Mouse (Mus musculus): ENCODE data around the gene Srd5a1. TPM values are rescaled to one million over a fixed set of nuclear protein-coding genes. Genes with fewer than 3 reads are reported as not detected.

Srd5a1 gene
- polyA plus RNA-seq, 1 experiment = 13.7 TPM

DNA sequence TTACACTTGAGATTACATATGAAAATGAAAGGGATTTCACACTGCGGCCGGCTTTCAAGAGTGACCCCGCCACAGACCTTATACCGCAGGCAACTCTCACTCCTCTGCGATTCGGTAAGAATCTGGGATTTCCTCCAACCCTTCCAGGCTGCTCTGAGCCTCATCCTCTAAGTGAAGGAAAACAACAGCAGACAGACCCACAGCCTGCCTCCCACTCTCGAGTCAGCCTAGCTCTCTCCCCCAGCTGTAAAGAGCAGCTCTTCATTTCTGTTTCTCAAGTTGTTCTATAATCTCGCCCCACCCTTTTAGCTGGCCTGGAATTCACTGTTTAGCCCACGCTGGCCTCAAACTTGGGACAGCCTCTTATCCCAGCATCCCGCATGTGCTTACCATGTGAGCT lies 69.5 kb downstream of the Srd5a1 start:
- no peak for DNase-seq (ENCODE audit: low read depth)

DNA sequence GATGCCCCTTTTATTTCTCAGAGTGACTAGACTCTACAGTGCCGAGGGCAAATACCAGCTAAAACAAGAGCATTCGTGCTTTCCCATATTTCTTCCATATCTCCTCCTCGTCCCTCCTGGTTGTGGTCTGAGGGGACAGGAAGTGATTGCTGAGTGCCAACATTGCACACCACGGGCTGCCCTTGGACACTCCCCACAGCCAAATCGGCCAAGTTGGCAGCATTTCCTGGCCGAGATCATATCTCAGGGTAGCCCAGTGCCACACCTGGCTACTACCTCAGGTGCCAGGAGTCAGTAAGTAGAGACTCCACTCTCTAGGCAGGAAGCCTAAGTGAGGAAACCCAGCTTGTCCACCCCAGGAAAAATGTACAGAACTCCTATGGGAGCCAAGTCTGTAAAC lies 70.0 kb downstream of the Srd5a1 start:
- DNase-seq (ENCODE audit: low read depth) = no peak

DNA sequence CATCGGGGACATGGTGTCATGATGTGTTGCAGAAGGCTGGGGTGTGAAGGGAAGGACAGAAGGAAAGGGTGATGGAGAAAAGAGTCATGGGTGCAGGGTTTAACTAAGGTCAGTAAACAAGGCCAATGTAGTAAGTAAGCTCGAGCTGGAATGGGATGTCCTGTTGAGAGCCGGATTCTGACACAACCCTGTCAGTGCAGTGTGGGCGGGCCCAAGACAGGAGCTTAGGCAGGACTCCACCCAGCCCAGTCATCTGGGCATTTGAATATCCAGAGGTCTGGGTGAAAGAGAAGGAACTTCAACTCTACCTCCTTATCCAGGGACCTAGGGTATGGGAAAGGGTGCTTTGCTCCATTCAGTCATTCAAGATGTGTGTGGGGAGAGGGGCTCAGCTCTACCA lies 72.9 kb downstream of the Srd5a1 start:
- DNase-seq (ENCODE audit: low read depth) = no peak

DNA sequence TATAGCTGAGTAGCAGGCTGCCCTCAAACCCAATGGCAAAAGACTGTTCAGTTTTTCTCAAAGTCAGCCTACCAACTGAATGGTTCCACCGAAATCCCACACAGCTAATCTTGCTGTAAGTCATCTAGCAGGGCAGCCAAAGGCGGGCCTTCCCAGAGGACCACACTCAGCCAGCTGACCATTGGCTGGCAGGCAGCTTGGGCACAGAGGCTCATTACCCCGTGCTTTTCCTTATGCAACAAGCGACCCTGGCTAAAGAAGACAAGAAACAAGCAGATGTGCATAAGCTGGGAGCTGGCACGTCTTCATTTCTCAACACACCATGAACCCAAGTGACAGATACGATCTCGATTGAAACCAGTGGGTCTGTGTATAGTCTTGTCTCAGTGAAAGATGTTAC lies 73.9 kb downstream of the Srd5a1 start:
- no peak for DNase-seq (ENCODE audit: low read depth)

DNA sequence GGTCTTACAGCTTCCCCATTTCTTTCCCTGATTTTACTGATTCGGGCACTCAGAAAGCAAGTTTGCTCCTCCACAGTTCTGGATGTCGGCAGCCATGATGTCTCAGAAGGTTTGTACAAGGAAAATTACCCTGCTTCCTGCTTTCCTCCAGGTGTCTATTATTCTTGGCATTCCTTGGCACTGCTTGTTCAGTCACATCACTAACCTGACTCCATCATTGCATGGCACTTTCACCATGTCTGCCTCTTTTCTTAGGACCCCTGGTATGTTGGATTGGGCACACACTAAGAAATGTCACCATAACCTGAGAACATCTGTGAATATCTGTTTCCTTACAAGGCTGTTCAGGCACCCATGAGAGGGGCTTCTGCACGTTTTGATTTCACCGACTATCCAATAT lies 75.2 kb downstream of the Srd5a1 start:
- no peak for DNase-seq (ENCODE audit: low read depth)

DNA sequence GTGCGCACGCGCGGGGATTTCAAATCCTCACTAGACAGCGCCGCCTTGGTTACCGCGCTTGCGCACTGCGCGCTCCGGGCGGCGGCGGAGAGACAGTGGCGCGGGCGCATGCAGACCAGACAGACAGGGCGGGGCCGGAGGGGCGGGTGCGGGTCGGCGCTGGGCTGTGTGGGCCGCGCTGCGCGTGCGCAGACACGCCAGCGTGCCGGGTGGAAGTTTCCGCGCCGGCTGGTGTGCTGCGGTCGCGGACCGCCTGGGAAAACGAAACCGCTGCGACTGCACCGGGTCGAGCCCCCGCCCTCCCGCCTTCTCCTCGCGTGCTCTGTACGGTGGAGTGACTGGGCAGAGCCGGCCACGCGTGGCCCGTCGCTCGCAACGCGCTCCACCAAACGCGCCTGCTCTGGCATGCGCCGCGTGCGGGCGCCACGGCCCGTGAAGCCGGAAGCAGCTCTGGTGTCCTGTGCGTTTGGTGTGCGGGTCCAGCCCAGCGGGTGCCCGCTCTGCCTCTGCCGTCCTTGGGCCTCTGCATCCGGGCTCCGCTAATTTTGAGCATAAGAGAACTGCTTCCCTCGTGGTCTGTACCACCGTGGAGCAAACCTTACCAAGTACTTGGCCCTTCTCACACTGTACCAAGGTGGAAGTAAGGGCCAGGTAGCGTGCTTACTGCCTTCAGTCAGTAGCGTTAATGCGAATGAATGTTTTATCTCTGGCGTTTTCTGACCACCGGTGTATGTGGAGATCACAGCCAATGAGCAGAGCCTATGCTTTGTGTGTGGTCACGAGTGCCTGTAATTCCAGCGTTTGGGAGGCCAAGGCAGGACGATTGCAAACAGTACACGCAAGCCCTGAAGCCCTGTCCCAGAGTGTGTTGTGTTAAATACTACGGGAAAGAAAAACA lies 76.3 kb downstream of the Srd5a1 start:
- DNase-seq (ENCODE audit: low read depth) = no peak

DNA sequence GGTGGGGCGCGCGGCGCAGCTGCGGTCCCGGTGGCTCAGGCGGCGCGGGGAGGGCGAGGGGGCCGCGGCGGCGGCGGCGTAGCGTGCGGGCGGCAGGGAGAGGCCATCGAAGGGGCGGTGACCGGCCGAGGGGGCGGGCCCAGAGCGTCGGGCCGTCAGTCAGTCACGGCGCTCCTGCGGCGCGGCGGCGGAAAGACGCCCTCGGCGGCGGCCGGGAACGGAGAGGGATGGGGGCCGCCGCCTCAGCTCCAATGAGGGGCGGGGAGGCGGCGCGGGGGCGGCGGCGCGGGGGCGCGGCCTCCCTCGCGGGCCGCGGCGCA lies 76.9 kb downstream of the Srd5a1 start, which contains the start of gene Tent4a:
Gene Tent4a (minus strand): TSS at position 284 of the 320 bp plus-strand sequence.
- DNase-seq (ENCODE audit: low read depth) = no peak

DNA sequence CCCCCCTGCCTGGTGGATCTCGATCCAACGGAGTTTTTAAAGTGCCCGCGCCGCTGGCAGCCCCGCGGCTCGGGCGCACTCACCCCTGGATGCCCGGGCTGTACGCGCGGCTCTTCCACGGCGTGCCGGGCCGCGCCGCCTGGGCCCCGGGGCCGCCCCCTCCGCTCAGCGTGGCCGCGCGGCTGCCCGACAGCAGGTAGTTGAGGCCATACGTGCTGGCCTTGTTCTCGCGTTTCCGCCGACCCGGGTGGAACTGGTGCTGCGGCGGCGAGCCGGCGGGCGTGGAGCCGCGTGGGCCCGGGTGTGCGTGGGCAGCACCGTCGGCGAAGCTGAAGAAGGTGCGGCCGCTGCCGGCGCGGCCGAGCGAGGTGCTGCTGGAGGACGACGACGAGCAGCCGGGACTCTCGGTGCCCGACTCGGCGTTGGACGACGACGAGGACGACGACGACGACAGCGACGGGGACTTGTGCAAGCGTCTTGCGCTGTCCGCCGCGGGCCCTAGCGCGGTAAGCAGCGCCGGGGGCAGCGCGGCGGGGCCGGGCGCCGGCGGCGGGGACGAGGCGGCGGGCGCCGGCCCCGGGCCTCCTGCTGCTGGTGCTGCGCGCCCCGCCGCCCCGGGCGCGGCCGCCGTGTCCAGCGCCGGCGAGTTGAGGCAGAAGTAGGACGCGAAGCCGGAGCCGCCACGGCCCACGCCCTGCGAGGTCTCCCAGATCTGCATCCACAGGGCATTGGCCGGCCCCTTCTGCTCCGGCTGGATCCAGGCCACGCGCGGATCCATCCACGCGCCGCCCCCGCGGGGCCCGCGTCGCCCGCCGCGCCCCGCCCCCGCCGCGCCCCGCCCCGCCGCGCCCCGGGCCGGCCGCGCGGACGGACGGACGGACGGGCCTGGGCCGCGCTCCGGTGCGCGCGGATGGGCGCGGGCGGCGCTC lies 77.6 kb downstream of the Srd5a1 start, which contains the start of gene Nsun2:
Gene Nsun2 (plus strand): TSS at position 342 of the 929 bp plus-strand sequence.
- no peak for DNase-seq (ENCODE audit: low read depth)

DNA sequence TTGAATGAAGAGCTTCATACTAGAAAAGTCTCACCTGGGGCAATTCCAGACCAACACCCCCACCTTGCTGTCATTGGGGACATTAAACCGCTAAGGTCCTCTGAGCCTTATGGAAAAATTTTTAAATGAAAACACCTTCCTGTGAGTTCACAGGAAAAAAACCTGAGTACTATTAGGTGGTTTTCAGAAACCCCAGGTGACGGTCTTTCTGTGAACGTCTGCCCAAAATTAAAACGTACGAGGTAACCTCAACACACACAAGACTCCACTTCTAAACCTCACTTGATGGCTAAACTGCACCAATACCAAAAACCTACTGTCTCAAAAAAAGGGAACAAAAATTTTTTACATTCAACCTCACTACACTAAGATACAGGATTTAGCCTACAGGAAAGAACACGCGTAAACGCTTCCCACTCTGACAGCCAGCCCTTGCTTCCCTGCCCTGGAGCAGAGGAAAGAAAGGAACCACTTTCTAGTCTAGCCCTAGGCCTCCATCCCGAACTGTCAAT lies 78.3 kb downstream of the Srd5a1 start:
- DNase-seq (ENCODE audit: low read depth) = no peak

DNA sequence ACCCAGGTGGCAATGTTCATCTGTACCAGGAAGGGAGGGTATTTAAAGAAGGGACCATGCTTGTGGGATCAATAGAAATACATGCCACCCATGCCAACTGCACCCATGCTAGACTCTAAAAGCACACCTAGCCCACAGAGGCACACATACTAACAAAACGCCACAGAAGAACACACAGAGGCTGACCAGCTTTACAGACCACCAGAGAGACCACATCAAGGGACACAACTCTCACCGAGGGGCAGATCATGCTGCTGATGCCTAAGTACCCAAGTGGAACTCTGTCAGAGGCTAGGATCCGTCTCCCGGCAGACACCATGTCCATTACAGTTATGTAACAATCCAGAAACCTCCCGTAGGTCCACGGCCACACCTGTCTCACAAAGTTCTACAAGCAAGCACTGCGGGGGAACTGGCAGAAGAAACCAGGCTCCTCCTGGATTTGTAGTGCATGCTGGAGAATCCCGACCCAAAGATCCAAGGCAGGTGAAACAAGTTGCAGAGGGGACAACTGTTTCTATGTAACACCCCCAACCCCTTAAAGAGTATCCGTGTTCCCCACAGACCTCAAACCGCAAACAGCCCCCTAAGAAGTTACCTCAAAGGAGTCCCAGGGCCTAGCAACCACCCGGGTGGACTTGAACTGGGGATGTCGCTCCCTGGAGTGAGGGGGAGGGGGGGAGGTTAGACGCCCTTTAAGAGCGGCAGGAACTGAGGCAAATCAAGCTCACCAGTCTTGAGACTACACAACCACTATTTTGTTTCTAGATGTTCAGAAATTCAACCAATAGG lies 78.9 kb downstream of the Srd5a1 start:
- DNase-seq (ENCODE audit: low read depth) = no peak

DNA sequence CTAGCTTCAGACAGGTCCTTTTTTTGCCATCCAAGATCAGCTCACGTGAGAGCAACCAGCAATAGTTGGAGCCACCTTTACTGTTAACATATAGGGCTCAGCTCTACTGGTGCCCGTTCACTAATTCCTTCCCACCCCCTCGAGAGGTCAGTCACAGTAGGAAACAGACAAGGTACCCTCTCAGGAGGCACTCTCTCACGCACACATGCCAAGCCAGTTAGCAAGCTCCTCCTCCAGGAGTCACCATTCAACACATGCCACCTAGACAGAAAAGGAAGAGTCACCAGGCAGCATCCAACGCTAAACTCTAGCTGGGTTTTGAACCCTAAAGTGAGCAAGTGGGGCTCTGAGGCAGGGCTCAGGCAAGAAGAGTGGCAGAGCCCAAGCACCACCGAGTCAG lies 79.8 kb downstream of the Srd5a1 start:
- no peak for DNase-seq (ENCODE audit: low read depth)

DNA sequence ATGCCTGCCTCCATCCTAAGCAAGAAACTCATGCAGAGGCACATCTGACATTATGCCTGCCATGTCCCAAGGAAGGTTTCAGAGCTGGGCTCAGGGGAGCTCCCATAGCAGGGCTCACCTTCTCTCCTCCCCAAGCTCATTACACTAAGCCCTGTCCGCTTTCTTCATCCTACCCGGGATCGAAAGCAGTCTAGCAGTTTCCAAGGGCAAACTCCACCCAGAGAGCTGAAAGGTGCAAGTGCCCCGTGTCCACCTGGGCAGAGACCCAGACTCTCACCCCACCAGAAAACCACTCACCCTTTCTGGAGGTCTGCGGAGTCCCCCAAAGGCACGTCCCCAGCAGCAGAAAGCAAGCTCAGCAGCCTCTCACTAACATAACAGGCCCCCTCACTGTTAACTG lies 80.3 kb downstream of the Srd5a1 start:
- DNase-seq (ENCODE audit: low read depth) = no peak

DNA sequence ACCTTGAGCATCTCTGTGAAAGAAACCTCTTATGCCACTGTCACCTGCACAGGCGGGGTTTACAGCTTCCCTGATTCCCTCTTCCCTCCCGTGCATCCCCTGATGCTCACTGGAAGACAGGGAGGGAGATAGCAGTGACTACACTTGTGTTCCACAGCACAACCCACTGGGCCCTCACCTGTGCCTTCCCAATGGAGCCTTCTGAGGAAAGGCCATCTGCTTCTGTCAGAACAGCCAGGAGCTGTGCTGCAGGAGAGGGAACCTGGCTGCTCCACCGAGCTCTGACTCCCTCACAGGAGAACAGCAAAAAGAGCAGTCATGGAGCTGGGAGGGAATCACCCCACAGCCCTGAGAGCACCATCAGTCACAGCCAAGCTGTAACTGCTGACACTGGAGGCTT lies 81.1 kb downstream of the Srd5a1 start:
- DNase-seq (ENCODE audit: low read depth) = no peak

DNA sequence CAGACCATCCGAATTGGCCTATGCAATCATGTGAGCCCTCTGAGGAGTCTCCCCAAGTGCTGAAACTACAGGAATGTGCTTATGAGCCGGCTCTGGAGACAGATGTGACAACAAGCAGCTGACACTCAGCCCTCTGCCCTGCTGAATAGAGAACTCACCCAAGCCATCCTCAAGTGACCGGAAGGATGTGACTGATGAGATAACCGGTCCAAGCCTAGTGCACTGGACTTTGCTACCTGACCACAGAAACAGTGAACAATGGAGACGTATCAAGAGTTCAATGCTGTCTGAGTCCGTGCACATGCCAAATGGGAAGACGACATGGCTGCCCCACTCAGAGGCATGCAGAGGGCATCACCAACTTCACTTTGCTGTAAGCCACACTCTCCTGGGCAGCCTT lies 82.7 kb downstream of the Srd5a1 start:
- no peak for DNase-seq (ENCODE audit: low read depth)

DNA sequence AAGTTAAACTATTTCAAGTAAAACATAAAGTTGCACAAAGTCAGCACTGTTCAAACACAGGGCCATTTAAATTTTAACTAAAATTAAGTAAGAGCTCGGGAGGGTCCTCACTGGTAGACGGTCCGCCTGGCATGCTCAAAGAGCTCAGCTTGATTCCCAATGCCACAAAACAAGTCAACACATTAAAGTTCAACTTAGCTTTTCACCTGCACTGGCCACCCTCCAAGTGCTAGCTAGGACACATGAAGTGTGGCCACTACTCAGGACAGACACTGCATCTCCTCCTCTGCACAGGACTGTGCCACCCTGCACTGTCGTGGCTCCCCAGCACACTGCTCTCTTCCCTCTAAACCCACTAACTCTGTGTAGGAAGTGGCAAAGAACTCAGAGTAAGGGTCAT lies 85.4 kb downstream of the Srd5a1 start:
- DNase-seq (ENCODE audit: low read depth) = no peak

DNA sequence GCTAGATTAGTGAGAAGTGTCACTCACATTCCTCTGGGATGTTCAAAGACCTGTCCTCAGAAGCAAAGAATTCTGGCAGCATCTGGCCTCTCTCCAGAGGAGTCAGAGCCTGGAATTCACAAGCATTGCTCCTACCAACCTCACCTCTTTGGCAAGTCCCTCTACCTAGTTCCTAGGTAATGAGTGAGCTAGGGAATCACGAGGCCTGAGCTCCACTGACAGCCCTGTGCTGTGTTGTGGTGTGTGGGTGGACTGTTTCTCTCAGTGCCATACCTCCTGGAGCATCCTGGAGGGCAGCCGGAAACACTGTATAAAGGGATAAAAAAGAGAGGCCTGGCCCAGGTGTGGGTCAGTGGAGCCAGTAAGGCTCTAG lies 87.1 kb downstream of the Srd5a1 start:
- no peak for DNase-seq (ENCODE audit: low read depth)

Other genes with a start within 250 kb of the Srd5a1 start
- 70.7 and 92.2 TPM in 2 replicates for gene Nsun2, start 77.7 kb downstream of the Srd5a1 start, polyA plus RNA-seq (2012; rRNA removed)
- 11.0 and 11.9 TPM in 2 replicates for gene Tent4a, start 76.8 kb downstream of the Srd5a1 start, polyA plus RNA-seq (2012; rRNA removed)
- 0.38 and 0.39 TPM in 2 replicates for gene Ube2ql1, start 128.4 kb upstream of the Srd5a1 start, polyA plus RNA-seq (2012; rRNA removed)
- gene Med10, start 191.0 kb upstream of the Srd5a1 start, polyA plus RNA-seq (2012; rRNA removed) = 36.7 and 37.3 TPM in 2 replicates